In genomic region chr10:59466626-59467025, GRCm38 (mm10) we compare ENCODE assay signal across 26 mouse cellular contexts. TPM values are rescaled to one million over a fixed set of nuclear protein-coding genes. Genes with fewer than 3 reads are reported as not detected.
"Had no signal": no experiment of that assay in that cellular context is flagged by ENCODE, and none has a peak within 500 bp of the region (broad histone marks: within the 10 kb centered on the region; RNA-seq: fewer than 3 reads in every experiment).

No protein-coding gene starts in this region.

- H3K9me3 ChIP-seq: heart, embryonic 10.5 days; heart, embryonic 12.5 days; hindbrain, embryonic 13.5 days; hindbrain, embryonic 15.5 days; kidney, embryonic 15.5 days; limb, embryonic 13.5 days; limb, embryonic 15.5 days; liver, embryonic 12.5 days had no signal

- H3K4me1 ChIP-seq: kidney, embryonic 15.5 days; liver, embryonic 12.5 days had no signal

- H3K27ac ChIP-seq: hindbrain, embryonic 13.5 days; hindbrain, embryonic 15.5 days; hindbrain, postnatal 0 days; kidney, embryonic 15.5 days; kidney, postnatal 0 days; layer of hippocampus, adult 2 months; left cerebral cortex, adult 2 months; limb, embryonic 13.5 days; limb, embryonic 15.5 days; liver, embryonic 12.5 days; liver, embryonic 14.5 days had no signal

- H3K4me2 ChIP-seq: heart, embryonic 12.5 days; hindbrain, embryonic 13.5 days; hindbrain, embryonic 15.5 days; kidney, embryonic 15.5 days; limb, embryonic 13.5 days; limb, embryonic 15.5 days; liver, embryonic 12.5 days had no signal

- H3K4me3 ChIP-seq: heart, embryonic 10.5 days; heart, embryonic 12.5 days; hindbrain, embryonic 13.5 days; hindbrain, embryonic 15.5 days; kidney, embryonic 15.5 days; layer of hippocampus, adult 2 months; left cerebral cortex, adult 2 months; limb, embryonic 13.5 days; limb, embryonic 15.5 days; liver, embryonic 12.5 days had no signal

- H3K9ac ChIP-seq: heart, embryonic 12.5 days; hindbrain, embryonic 13.5 days; hindbrain, embryonic 15.5 days; kidney, embryonic 15.5 days; limb, embryonic 13.5 days; limb, embryonic 15.5 days; liver, embryonic 12.5 days; liver, embryonic 14.5 days had no signal

- H3K27me3 ChIP-seq: heart, embryonic 12.5 days; hindbrain, embryonic 13.5 days; hindbrain, embryonic 15.5 days; kidney, embryonic 15.5 days; limb, embryonic 13.5 days; limb, embryonic 15.5 days; liver, embryonic 12.5 days had no signal

- H3K36me3 ChIP-seq: heart, embryonic 10.5 days; hindbrain, embryonic 13.5 days had no signal

- ATAC-seq: hindbrain, postnatal 0 days; intestine, embryonic 16.5 days; liver, embryonic 12.5 days had no signal

- DNase-seq: gastrocnemius, postnatal 14 days; gastrocnemius, postnatal 36 days; heart, adult 18-20 months; heart, postnatal 10 days; kidney, adult 11 months; kidney, adult 2 months; kidney, adult 9 months; kidney, postnatal 25 days; kidney, postnatal 4 days had no signal

RNA-seq across cellular contexts. Expression of gene Oit3, which starts 25.0 kb away (rescaled TPM):
- total RNA-seq: gastrocnemius, adult 18-20 months; gastrocnemius, adult 8-10 months; heart, adult 18-20 months; heart, postnatal 25 days; hindbrain, postnatal 0 days had no signal
